Mouse (Mus musculus): ENCODE results near the gene Nrxn1.
A peak's percentile ranks its signal among the peaks of the same experiment; 100 is the strongest.

Gene Nrxn1

DNA sequence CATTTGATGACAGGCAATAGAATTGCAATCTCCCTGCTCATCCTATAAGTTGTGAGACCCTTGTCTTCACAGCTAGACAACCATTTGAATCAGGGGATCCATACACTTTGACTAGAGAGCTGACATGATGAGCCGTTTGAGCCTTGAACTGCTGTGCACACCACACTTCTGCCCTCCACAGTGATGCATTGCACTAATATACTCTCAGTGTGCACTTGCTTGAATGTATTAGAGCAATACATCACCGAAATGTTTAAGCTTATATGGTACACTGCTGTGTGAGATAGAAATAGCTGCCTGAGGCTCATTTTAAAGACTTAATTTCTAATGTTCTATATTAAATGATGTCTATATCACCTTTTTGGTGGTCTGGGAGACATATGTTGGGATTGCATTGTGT is 430.6 kb downstream of the Nrxn1 start:
- DNase-seq (ENCODE audit: low spot score) = no peak

DNA sequence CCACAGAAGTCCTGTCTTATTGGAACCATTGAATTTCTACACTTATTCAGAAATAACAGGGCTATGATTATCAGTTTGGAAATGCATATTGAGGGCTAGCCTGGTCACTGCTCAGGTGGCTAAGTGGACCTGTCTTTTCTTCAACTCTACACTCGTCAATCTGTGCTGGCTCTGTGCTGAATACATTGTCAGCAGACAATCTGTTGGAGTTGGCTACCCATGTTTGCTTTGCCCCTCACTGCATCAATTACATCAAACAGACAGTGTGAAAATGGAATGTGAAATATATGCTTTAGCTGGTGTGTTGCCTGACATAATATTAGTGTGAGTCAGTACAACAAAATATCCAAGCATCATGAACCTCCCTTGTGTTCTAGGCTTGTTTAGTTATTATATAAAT is 438.4 kb downstream of the Nrxn1 start:
- no peak for DNase-seq (ENCODE audit: low spot score)

DNA sequence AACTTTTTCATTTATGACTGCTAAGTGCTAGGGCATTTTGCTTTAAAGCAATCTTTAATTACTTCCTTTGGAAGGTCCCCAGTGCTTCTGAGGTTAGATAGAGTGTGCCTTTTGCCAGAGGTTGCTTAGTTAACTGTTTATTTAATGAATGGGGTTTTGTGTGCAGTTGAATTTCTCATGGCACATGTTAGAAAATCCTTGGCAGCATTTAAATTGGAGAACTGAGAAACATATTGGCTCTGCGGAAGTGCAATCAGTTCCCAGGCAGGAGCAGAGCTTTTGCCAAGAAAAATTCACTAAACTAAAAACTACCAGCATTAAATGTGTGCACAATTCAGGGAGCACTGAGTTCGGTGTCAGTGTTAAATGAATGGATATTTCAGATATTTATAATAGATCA is 439.5 kb downstream of the Nrxn1 start:
- DNase-seq (ENCODE audit: low spot score) = peak; percentile 26

DNA sequence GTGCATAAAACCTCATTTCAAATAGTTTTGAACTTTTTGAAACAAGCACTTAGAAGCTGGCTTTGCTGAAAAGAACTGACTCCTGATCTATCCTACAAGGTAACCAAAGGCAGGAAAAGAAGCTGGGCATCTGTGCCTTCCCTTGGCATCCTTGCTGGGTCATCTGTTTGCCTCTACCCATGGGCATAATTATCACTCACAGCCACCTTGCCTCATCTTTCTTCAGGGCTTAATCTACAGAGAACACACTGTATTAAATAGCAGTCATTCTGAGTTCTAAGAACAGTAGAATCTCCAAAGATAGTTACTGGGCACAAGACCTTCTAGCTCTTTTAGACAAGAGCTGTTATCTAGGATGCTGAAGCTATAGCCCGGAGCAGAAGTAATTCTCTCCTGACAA is 442.6 kb downstream of the Nrxn1 start:
- no peak for DNase-seq (ENCODE audit: low spot score)

DNA sequence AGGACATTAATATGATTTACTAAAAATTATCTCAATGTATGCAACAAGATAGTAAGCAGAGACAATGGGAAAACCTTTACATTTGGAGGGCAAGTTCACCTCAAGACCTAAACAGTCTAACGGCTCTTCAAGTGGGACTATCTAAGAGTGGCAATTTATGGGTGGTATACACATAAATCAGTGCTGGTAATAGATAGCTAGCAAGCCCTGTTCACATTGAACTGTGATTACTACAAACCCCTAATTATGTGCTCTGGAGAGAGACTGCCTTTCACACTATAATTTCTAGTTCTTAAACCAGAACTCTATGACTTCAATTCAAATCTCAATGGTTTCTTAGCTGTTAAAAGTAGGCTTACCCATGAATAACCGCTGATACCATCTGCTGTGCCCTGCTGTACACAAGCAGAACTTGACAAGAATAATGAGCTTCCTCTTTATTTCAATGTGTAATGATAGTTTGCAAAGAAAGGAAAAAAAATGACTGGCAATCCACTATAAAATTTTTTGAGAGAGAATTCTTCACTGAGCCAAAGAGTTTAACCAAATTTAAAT is 453.8 kb downstream of the Nrxn1 start:
- no peak for DNase-seq (ENCODE audit: low spot score)

DNA sequence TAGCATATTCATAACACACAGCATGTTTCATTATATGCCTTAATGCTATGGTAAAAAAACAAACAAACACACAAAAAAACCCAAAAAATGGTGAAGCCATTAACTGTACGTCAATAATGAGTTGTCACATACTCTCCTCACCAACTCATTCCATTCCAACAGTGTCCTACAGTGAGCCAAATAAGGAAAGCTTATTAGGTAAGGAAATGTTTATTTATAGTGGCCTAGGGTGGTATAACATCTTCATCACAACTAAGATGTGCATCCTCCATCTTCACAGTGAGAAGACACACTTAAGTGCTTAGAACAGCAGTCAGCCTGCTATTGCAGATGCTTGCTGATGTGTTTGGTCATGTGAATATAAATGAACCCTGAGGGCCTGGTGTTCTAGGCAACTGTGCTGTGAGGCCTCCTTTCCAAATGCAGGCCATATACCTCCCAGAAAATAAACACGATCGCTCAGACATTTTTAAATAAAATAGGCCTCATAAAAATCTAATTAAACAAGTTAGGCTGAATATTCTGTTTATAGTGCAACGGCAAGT is 454.6 kb downstream of the Nrxn1 start:
- no peak for DNase-seq (ENCODE audit: low spot score)

DNA sequence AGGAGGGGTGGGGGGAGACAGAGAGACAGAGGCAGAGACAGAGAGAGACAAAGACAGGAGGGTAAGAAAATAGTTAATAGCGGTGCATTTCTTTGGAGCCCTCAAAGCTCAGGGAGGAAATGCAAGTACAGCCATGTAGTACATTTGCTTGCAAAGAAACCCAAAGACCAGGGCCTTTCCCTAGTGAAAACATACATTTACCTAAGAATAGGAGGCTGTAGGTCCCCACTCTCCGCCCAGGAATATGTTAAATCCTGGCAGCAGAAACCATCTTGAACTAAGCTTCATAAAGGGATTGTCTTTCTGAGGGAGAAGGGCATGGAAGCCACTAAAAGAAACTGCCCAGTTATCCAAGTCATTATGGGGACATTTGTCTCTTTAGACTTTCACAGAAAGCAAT is 461.5 kb downstream of the Nrxn1 start:
- no peak for DNase-seq (ENCODE audit: low spot score)

DNA sequence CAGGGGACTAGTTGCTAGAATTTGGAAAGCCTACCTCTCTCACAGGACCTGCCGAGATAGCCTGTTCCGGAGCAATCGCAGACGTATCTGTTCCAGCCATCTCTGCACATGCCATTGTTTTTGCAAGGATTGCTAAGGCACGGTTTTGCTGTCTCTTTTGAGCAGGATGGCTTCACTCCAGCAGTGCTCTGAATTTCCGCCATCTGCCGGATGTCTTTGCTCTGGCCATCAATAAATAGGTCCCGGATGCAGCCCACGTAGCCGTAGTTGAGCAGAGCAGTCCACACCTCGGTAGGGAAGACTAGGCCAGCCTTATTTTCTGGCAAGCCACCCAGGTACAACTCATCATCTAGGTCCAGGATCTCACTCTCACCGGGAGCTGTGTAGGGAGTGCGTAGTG is 463.0 kb downstream of the Nrxn1 start:
- no peak for DNase-seq (ENCODE audit: low spot score)

DNA sequence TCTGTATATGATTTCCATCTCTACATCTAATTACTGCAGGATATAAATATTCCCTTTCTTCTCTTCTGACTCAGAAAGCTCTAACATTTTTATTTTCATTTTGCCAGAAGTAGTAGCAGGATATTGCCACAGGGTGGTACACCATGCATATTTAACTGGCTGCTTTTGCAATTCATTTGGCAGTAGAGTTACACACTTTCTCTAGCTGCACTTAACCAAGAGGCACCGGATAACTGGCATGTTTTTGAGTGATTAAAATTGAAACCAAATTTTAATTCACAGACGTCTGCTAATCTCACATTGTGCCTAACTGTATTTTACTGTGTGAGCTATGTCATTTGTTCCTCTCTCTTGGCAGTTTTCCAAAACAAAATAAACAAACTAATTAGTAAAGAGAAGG is 464.4 kb downstream of the Nrxn1 start:
- DNase-seq (ENCODE audit: low spot score) = peak; percentile 67

DNA sequence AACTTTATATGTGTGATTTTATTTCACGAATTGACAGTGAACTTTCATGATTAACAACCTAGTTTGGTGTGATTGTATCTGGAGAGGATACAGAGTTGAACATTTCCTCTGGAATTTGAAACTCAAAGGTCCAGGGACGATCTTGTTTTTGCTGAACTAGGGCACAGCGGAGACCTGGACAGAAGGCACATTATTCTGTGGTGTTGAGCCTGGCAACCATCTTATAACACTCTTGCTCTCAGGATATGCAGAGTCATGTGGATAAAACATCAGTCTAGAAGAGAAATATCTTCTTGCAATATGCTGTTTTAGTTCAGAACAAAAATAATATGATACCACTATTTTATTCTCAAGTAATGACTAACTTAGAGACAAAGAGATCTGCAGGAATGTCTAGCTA is 464.9 kb downstream of the Nrxn1 start:
- DNase-seq (ENCODE audit: low spot score) = no peak

DNA sequence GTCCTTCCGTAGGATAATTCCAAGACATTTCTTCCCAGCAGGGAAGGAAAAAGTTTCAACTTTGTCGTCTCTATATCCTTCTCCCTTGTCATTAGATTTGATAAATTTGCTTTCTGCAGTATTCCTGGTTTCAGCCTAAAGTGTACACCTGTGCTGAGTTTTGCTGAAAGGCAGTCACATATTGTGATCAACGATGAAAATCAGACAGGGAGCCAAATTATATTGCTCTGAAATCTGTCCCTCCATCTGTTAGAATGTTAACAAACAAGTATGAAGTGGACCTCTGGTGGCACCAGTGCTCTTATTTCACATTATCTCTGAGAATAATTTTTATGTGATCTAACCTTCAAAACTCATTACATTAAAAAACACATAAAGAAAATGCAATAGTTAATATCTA is 465.5 kb downstream of the Nrxn1 start:
- DNase-seq (ENCODE audit: low spot score) = no peak

DNA sequence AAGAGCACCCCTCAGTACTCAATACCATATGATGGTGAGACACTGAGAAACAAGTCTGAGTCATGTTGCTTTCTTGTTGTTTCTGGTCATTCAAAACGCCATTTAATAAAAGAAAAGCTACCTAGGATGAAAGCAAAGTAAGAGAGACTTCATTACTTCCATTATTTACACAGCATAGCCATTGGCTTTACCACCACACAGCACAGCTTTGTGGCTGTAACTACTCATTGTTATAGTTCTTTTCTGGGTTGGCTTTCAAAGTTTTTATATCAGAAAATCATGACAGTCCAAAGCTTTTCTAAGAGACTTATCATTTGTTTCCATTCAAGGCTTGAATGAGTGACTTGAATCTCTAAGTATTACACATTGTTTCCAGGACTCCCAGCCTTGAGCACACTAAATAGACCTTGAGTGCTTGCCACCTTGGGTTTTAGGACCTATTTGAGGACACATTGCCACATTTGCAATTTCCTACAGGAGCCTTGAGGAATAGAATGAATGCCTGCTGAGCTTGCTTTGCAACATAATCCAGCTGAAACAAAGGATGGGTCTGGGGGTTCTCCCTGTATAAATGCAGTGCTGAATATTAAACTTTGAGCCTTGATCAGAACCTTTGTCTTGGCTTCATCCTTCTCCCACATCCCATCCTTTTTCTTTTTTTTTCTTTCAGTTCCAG is 468.1 kb downstream of the Nrxn1 start:
- DNase-seq (ENCODE audit: low spot score) = no peak

DNA sequence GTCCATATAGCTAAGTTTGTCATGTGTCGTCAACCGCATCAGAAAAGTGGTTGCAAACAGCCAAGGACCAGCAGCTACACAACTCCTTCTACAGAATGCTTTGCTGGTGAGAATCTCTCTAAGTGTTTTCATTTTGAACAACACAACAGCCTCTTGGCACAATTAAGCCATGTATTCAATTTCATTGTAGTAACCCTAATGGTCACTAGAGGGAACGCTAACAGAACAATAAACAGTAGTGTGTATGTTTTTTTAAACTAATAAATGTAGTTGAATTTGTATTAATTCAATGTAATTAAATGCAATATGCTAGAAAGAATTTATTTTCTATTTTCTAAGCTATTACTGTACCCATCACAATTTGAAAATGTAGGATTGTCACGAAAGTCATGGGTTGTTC is 471.0 kb downstream of the Nrxn1 start:
- DNase-seq (ENCODE audit: low spot score) = no peak

DNA sequence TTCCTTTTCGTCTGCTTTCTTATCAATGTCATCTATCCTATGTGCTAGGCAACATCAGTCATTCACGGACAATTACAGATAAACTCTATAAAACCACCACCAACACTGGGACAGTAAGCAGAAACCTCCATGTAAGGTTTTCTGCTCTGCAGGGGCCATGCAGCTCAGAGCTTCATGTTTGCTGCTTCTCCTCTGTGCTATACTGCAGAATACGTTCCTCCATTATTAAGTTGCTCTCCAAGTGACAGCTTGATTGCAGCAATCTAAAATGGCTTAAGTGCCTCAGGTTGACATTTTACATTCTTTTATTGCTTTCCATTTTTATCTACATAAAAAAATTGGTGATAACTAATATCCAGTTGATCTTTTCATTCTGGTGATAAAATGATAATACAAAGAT is 477.9 kb downstream of the Nrxn1 start:
- DNase-seq (ENCODE audit: low spot score) = no peak

DNA sequence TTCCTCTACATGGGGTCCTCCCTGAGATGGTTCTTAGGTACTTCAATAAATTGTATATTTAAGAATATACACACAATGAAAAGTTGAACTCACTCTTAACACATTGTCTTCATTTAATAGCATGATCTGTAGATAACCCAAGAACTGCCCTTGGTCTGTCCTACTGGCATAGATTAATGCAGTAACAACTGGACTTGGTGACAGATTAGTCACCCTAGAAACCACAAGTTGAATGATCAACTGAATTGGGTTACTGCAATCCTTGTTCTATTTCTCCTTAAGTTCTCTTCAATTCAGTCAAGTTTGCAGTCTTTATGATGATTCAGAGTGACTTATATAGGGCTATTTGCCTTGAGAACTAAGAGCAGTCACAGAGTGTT is 485.5 kb downstream of the Nrxn1 start:
- DNase-seq (ENCODE audit: low spot score) = no peak

DNA sequence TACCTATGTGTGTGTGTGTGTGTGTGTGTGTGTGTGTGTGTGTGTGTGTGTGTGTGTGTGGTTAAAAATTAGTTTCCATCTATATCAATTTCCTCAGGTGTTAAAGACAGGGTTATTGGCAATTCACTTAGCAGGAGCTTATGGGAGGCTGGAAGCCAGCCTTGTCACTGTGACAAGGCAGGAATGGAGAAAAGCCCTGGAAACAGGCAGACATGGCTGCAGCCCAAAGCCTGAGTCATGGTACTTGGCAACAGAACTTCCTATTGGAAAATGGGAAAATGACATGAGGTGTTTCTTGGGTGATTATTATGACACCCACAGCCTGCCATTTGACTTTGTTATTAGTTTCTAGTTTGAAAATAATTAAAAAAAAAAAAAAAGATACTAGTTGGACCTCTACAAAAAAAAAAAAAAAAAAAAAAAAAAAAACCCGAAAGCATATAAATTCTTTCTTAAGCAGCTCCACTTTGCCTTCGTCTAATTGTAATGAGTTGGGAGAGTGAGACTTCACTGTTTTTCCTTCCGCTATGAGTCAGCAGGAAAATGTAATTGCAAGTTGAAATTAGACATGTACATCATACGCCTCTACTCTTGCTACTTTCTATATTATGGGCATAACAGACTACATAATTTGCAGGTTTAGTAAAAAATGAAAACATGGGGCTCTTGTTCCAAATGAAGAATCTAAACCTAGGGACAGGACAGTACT is 486.0 kb downstream of the Nrxn1 start:
- no peak for DNase-seq (ENCODE audit: low spot score)

DNA sequence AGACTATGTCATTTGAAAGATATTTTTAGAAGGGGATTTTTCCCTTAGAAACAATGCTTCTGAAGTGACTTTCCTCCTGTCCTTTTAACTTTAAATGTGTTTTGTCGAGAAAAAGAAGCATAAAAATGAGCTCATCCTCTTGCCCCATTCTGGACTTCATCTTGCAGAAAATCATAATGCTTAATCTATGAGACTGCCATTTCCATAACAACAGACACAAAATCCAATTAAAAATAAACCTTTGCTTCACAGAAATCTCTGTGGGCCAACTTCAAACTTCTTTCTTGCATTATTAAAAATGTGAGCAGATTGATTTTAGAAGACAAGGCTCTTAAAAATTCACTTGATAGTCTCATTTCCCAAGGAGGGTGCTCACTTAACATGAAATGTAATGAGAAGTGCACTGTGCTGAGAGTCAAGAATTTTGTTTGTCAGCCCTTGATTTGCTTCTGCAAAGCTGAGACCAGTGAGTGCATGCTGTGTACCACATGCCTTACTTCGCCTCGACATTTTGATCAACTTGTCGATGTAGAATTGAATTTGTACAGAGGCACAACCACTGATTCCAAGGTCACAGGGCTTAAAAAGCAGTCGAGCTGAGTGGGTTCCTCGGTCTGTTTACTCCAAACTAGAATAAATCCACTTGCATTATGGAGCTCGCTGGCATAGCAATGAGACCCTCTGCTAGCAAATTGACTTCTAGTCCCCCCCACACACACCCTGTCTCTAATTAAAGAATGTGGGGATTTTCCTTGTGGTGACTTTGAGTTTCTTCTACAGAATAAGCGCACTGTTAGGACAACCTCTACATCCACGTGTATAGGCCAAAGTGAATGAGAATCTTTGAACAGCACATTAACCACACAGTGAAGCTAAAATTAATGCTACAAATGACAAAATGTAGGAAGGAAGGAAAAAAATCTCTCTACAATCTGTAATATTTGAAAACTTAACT is 493.0 kb downstream of the Nrxn1 start:
- DNase-seq (ENCODE audit: low spot score) = no peak

DNA sequence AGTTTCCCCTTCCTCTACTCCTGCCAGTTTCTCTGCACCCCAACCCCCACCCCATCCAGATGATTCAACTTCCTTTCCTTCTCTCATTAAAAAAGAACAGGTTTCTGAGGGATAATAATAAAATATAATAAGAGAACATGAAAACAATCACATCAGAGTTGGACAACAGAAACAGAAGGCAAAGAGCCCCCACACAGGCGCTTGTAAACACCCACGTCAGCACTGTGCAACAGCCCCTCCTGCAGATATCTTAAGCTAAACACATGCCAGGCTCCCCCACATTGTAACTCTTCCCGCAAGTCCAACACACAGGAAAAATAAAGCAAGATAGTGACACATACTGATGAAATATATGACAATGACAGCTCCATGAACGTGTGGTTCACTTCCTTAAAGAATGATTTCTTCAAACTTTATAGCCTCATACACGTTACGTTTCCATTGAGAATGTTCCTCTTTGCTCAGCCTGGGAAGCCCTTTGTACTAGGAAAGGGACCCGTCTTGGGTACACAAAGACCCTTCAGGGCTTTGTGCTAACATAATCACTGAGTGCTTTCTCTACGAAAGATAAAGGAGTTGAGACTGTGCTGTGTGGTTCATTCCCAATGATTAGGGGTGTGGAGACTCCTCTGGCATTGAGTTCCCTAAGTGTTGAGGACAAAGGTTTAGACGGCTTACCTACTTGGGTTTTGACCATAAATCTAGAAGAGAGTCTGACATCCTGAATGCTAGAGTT is 497.9 kb downstream of the Nrxn1 start:
- no peak for DNase-seq (ENCODE audit: low spot score)

DNA sequence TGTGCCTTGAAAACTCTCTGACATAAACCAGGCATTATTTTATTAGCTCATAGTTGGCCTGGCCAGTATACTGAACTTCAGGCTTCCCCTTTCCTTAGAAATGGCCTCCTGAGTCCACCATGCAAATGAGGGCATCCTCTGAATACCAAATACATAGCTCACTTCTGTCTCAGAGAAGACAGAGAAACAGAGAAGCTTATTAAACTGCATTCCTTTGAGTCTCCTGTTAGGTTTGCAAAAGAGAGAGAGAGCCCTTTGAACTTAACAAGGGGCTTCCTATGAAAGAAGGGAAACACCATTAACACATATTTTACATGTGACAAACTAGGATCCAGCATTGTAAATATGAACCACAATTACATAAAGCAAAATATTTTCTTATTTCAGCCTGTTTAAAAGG is 506.0 kb downstream of the Nrxn1 start:
- DNase-seq (ENCODE audit: low spot score) = no peak

DNA sequence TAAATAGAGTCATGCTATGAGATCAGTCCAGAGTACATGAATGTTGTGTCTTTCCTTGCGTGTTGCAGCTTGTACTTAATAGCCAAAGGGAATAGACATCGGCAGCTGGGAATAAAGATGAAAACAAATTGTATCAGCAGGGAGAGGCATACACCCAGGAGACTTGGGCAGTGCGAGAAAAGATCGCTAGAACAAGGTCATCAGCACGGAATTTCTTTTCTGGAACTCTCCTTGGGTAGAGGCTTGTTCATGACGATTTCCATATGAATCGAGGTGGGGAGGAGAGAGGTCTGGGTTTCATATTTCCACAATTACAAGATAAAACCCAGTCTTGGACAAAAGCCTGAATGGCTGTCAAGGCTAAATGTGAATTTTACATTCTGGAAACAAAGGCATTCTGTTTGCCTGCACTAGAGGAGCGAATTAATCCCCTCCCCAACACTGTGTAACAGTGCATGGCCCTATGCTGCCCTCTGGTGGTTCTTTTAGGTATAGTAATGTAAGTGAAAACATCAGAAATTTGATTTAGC is 508.1 kb downstream of the Nrxn1 start:
- DNase-seq (ENCODE audit: low spot score) = peak; percentile 76

DNA sequence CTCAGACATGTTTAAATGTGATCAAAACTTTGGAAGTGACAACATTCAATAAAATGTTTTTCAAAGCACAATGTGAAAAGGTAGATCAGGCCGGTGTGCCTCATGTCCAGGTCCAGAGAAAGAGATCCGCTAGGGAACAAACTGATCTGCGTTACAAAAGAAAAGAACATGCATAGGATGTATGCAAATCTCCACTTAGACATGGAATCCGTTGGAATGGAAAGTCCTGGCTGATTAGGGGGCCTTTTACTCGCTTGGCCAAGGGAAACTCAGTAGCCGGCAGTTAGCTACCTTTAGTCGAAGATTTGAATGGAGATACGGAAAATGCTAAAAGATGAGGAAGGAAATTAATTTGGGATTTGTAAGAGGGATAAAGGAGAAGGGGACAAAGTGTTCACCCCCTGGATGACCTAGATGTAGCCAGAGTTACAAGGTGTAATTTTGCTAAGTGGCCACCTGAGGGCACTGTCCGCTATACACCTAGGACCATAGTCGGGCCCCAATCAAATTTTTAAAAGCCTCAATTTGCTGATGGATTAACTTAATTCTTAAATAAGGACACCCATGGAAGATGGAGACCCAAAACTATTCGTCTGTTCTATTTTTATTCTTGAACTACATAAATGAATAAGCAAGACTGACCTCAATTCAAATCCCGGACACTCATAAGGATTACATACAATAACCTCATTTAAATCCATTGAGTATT is 508.9 kb downstream of the Nrxn1 start:
- DNase-seq (ENCODE audit: low spot score) = no peak
